Mouse (Mus musculus): ENCODE measurements around the gene Zc3h8.

The Zc3h8 gene

DNA sequence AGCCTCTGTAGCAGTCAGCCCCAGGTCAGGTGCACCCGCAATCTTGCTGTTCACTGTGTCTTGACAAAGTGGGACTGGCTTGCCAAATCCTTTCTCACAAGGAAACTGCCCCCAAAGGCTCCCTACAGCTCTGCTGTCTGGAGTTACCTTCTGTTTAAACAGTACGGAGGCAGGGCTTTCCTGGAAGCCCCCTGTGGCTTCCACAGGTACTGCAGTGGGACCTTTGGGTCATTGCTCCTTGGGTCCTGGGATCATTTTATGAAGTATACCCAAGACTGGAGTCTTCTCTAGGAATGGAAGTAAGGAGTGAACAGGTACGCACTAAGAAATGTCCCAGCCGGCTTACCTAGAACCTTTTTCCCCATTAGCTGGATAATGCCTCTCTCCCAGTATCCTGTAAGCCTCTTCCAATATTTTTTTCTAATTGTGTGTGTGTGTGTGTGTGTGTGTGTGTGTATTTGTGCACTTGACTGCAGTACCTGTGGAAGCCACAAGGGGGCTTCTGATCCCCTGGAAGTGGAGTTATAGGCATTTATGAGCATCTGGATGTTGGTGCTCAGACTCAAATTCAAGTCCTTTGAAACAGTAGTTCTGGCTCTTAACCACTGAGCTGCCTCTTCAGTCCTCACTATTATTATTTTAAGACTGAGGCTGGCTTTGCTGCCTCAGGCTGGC lies 53.1 kb downstream of the Zc3h8 start:
- no peak for DNase-seq (ENCODE audit: low spot score)

DNA sequence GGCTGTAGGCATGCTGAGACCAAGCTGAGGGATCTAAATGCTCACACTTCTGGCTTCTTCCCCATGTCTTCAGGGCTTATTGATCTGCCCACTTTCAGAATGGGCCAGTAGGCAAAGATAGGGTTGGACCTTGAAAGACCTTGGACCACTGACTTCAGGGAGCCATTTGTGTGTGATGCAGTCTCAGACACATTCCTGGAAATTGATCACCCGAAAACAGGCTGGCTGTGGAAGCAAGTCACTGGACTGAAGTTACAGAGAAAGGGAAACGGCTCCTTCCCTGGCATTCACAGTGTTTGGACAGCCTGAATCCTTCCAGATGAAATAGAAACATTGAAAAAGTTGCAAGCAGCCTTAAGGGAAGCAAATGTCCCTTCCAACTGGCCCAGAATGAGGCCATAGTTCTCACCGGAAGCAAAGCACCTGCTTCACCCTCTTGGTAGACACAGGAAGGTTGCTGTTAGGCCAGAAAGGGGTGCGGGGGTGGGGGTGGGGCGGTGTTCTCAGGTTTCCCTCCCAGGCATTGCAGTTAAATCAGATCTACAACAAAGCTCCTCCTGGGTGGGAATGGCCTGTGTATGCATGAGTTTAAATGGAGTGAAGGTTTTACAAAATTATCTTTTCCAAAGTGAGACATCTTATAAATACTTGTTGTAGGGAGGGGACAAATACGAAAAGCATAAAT lies 55.9 kb downstream of the Zc3h8 start:
- DNase-seq (ENCODE audit: low spot score): no peak

DNA sequence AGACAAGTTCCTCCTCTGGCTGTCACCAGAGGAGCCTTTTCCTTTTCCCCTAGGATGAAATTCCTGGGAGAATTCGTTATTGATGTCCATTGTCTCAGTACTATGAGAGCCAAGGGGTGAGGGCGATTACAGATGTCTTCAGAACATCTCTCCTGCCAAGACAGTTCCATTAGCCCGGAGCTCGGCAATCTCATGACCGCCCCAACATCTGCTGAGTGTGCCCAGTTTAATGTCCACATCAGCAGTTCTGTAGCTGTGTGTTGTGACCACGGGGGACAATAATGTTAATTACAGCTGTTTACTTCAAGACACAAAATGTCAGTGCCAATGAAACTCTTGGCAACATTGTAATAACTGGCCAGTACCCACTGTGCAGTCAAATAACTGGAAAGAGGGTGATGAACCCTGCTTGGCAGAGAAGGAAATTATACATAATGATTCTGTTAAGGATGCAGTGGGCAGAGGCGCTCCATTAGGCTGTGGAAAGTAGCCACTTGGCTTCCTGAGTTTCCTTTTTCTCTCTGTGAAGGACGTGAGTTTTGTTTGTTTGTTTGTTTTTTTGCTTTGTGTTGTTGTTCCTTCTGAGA lies 58.6 kb downstream of the Zc3h8 start:
- no peak for DNase-seq (ENCODE audit: low spot score)

DNA sequence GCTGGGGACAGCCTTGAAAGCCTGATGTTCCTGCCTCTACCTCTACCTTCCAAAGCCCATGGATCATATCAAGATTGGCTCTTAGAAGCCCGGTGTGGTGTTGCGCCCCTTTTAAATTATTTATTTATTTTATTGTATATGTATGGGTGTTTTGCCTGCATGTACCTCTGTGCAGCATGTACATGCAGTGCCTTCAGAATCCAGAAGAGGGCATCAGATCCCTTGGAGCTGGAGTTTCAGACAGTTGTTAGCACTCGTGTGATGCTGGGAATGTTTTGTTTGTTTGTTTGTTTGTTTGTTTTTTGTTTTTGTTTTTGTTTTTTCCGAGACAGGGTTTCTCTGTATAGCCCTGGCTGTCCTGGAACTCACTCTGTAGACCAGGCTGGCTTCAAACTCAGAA lies 62.6 kb downstream of the Zc3h8 start:
- DNase-seq (ENCODE audit: low spot score): no peak

Measured in layer of hippocampus, adult 11-12 months (tissue).